Mouse (Mus musculus): Measurements from ENCODE around the gene Hdgfl2.

- TF ChIP-seq GATA1 (IDR thresholded peaks at IDR 0.05; ENCODE audit: borderline replicate concordance, low read length) = no peak
- no peak for TF ChIP-seq CTCF (IDR thresholded peaks at IDR 0.05; ENCODE audit: low read depth, low read length)
- no peak for TF ChIP-seq TAL1 (conservative IDR thresholded peaks at IDR 0.05; ENCODE audit: low read depth, low read length)
- no peak for TF ChIP-seq GATA2 (IDR thresholded peaks at IDR 0.05; ENCODE audit: borderline replicate concordance, low read depth, low read length)
Measured at GRCm38 (mm10) chr17:56148280-56148679, 68.8 kb downstream of the Hdgfl2 start.

Data from G1E (cell line).